Mouse (Mus musculus) inflammation-experienced regulatory T-cells (primary cell): ENCODE data around the gene Mbtps2. TPM values are rescaled to one million over a fixed set of nuclear protein-coding genes. Genes with fewer than 3 reads are reported as not detected.

Experiments used
- polyA plus RNA-seq, 2 experiments: library from polyadenylated mRNA; unstranded; fragments of 100-300 nt; shearing (Covaris generic); gene quantifications; one replicate each; pipeline ENCODE4 v1.2.1; 2017

The Mbtps2 gene
- 10 to 100 TPM; 11.8 to 14.0 TPM for polyA plus RNA-seq

DNA sequence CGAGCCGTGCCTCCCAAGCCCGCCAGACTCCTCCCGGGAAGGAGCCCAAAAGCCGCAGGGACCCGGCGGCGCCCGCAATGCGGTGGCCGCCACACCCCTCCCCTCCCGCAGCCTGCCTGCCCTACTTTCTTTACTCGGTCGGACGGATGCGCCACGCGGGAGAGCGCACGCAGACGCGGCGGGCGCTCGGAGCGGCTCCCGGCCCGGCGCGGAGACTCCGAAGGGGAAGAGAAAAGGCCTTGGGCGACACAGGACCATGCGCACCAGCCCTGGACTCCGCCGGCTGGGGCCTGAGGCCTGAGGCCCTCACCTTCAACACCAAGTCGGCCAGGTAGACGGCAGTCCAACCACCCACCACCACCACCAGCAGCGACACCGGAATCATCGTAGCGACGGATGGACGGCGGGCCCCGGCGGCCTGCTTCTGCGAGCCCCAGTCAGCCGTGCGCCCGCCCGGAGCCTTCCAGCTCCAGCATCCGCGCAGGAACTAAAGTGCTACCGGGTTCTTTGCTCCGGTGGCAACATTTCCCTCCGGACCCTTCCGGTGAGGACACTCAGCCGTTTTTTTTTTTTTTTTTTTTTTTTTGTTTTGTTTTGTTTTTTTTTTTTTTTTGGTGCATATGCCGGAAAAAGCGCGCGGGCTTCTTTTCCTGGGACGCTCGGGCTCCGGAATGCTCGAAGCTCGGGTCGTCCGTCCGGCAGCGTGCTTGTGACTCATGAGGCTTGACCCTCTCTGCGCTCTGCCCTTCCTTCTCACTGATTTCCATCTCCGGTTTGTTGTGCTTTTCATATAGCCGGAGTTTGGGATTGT is at the start of gene Mbtps2:
TSS of gene Mbtps2 (minus strand) at position 530 of the 811 bp plus-strand sequence.

DNA sequence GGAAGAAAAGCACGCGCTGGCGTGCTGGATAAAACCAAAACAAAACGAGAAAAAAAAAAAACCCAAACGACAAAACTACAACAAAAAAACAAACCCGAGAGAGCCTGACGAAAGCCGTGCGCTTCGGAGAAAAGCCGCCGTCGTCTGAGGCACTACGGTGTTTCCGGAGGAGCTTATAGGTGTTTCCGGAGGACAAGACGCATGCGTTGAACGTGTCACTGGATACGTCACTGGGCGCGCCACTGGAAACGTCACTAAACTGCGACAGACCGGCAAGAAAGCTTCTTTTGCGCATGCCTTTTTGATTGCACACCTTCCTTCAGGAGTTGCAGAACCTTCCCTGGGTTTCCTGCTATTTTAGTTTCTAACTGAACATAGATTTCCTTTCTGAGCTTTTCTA is 29.7 kb downstream of the Mbtps2 start, which contains the start of gene Yy2:
TSS of gene Yy2 (minus strand) at position 146 of the 400 bp plus-strand sequence.

DNA sequence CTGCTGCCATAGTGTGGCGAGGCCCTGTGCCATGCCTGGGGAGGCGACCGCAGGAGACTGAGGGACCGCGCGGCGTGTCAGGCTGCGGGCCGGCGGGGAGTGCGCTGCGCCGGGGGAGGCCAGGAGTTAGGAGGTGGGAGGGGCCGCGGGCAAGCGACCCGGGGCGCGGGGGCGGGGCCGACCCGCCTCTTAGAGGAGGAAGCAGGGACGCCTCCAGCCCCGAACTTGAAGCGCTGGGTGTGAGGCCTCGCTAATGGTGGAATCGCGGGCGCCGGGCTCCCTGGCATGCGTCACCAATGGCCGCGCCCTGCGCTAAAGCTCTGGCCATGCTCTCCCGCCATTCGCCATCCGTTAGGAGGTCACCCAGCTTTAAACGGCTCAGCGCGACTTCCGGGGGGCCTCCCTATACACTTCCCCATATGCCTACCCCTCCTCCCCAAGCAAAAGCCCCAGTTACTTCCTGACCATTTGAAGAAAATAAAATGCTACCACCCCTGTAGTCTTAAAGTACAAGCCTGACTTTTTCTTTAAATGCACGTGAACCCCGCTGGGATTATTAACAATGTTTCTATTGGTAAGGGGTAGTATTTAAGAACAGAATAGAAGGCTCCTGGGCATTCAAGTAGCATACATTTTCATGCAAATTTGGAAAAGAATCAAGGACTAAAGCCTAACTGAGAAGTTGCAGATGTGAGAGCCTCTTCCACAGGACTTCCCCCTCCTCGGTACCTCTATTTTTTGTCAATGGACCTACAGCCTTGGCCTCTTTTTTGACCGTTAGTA is 106.4 kb downstream of the Mbtps2 start, which contains the start of gene Sms:
TSS of gene Sms (minus strand) at position 344 of the 783 bp plus-strand sequence.

Other genes starting within 250 kb of the Mbtps2 start
- under 1 TPM; 0.04 to 0.09 TPM for gene Phex, start 183.4 kb downstream of the Mbtps2 start, polyA plus RNA-seq
- 10 to 100 TPM; 68.6 to 95.1 TPM for gene Sms, start 106.4 kb downstream of the Mbtps2 start, polyA plus RNA-seq
- gene Yy2, start 29.7 kb downstream of the Mbtps2 start, polyA plus RNA-seq = 1 to 10 TPM; 1.5 to 4.0 TPM
- not detected for gene Smpx, start 100.2 kb upstream of the Mbtps2 start, polyA plus RNA-seq
- gene Klhl34, start 219.7 kb upstream of the Mbtps2 start, polyA plus RNA-seq = not detected